Mouse (Mus musculus) lung, embryonic 16.5 days (tissue): ENCODE data around the gene Myo1g. TPM values are rescaled to one million over a fixed set of nuclear protein-coding genes. Genes with fewer than 3 reads are reported as not detected.

Experiments
- ATAC-seq: fragments of 200-750 bp; cut with Nextera tagmentation; 2 replicates; pipeline ENCODE4 v1.8.0; 2017; ENCODE audit warnings: low read depth, mild to moderate bottlenecking, moderate library complexity
- H3K27ac ChIP-seq: fragments of 300-500 bp; sonication (generic); 2 replicates; pipeline ENCODE4 v1.5.1; 2014; ENCODE audit warnings: mild to moderate bottlenecking, control low read depth, low read length
- H3K27me3 ChIP-seq: fragments of 300-500 bp; sonication (generic); 2 replicates; pipeline ENCODE4 v1.6.1; 2014; ENCODE audit warnings: low read depth, low read length, mixed read lengths; ENCODE audit not compliant: control insufficient read depth, insufficient read depth
- H3K36me3 ChIP-seq: fragments of 300-500 bp; sonication (generic); 2 replicates; pipeline ENCODE4 v1.6.1; 2014; ENCODE audit warnings: low read length; ENCODE audit not compliant: control insufficient read depth, insufficient read depth
- H3K4me1 ChIP-seq: fragments of 300-500 bp; sonication (generic); replicated peaks from 2 replicates; pipeline ENCODE4 v1.6.1; 2014; ENCODE audit warnings: low read length, mixed read lengths; ENCODE audit not compliant: control insufficient read depth, insufficient read depth
- H3K4me2 ChIP-seq: fragments of 300-500 bp; sonication (generic); 2 replicates; pipeline ENCODE4 v1.6.1; 2014; ENCODE audit warnings: low read depth, low read length, control low read depth
- H3K4me3 ChIP-seq: fragments of 300-500 bp; sonication (generic); 2 replicates; pipeline ENCODE4 v1.5.1; 2014; ENCODE audit warnings: mild to moderate bottlenecking, low read length, control low read depth
- H3K9ac ChIP-seq: fragments of 300-500 bp; sonication (generic); 2 replicates; pipeline ENCODE4 v1.6.1; 2014; ENCODE audit warnings: low read length, control low read depth
- H3K9me3 ChIP-seq: fragments of 300-500 bp; sonication (generic); 2 replicates; pipeline ENCODE4 v1.6.1; 2016; ENCODE audit warnings: low read length; ENCODE audit not compliant: control insufficient read depth
- WGBS: fragments of 180-500 bp; shearing (Covaris S2); extraction: QIAGEN DNeasy Blood & Tissue Kit; methylation state at CpG from one replicate; pipeline ENCODE4 v1.1.7; 2014; 5-methylcytosine and 5-hydroxymethylcytosine counted together
- polyA plus RNA-seq: library from polyadenylated mRNA; unstranded; fragments of >200 nt; fragmentation: Nextera tagmentation; extraction: Ambion mirVana; gene quantifications from 2 replicates; pipeline ENCODE4 v1.2.1, GENCODE M21; 2015

Myo1g gene
- 3.8 and 5.0 TPM in 2 replicates for polyA plus RNA-seq

- WGBS: 62% methylated on average over 7 of the region's 7 CpGs
- H3K4me2 ChIP-seq: no peak within 1 kb of the TSS
Observed at GRCm38 (mm10) chr11:6520507-6521173, at the start of gene Myo1g. TSS of gene Myo1g (minus strand) at chr11:6520965.

GRCm38 (mm10) chr11:6569410-6569777, 48.6 kb upstream of the Myo1g start:
- Histone ChIP-seq H3K27me3 (no peaks in the 10 kb centered on the region), H3K9ac (no peak overlapping the region), H3K36me3 (peaks cover 2% of the 10 kb centered on the region; the same call in 1 of the 2 replicates), H3K4me2 (no peak overlapping the region), H3K9me3 (no peaks in the 10 kb centered on the region), H3K27ac (no peak overlapping the region), H3K4me1 (peaks cover 14% of the 10 kb centered on the region), H3K4me3 (no peak overlapping the region)
- no peak for ATAC-seq
- 36% methylated on average over 3 of the region's 3 CpGs for WGBS

More at GRCm38 (mm10) chr11:6520507-6521173, at the start of gene Myo1g:
- Histone ChIP-seq H3K9ac (no peak within 1 kb of the TSS), H3K27ac (no peak within 1 kb of the TSS), H3K36me3 (peaks cover 10% of the 10 kb centered on the region), H3K4me3 (no peak within 1 kb of the TSS), H3K4me1 (no peaks in the 10 kb centered on the region), H3K9me3 (no peaks in the 10 kb centered on the region), H3K27me3 (no peaks in the 10 kb centered on the region)
- ATAC-seq: peak; percentile 27; the same call in 1 of the 2 replicates

- Histone ChIP-seq H3K36me3 (peaks cover 2% of the 10 kb centered on the region; the same call in 1 of the 2 replicates), H3K27ac (peak overlapping the region; percentile 16), H3K27me3 (no peaks in the 10 kb centered on the region), H3K4me1 (peaks cover 14% of the 10 kb centered on the region), H3K9ac (no peak overlapping the region; the same call in 1 of the 2 replicates), H3K9me3 (no peaks in the 10 kb centered on the region), H3K4me3 (no peak overlapping the region), H3K4me2 (no peak overlapping the region)
- peak; percentile 32; the same call in 1 of the 2 replicates for ATAC-seq
- 50% methylated on average over 11 of the region's 11 CpGs for WGBS
Observed at GRCm38 (mm10) chr11:6568584-6569409, 48.0 kb upstream of the Myo1g start.

GRCm38 (mm10) chr11:6567951-6568350, 47.2 kb upstream of the Myo1g start:
- H3K36me3 ChIP-seq: peaks cover 2% of the 10 kb centered on the region; the same call in 1 of the 2 replicates
- no peak overlapping the region for H3K9ac ChIP-seq
- H3K9me3 ChIP-seq: no peaks in the 10 kb centered on the region
- H3K27ac ChIP-seq: 0 out of 2 replicates have a peak overlapping the region, but pooled peaks have one; percentile 15
- no peak for ATAC-seq
- peaks cover 14% of the 10 kb centered on the region for H3K4me1 ChIP-seq
- 63% methylated on average over 8 of the region's 8 CpGs for WGBS
- H3K27me3 ChIP-seq: no peaks in the 10 kb centered on the region
- no peak overlapping the region for H3K4me3 ChIP-seq
- no peak overlapping the region for H3K4me2 ChIP-seq

DNA sequence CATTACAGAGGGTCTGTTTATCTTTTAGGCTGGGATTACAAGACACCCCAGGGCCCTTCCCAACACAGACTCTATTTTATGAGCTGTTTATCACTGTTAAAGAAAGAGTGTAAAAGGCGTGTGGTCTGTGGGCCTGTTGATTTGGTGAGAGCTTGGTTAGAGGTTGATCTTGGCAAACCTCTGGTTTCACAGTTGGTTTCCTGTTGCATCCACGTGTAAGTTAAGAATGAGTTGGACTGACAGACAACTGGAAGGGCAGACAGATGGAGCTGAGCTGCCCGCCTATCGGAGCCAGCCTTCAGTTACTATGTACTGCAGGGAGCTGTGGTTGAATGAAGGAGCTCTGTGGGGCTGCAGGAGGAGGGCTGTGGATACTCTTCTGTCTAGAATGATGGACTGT, 45.7 kb upstream of the Myo1g start:
- H3K27ac ChIP-seq: no peak overlapping the region
- H3K9me3 ChIP-seq: no peaks in the 10 kb centered on the region
- WGBS: 73% methylated on average over 4 of the region's 4 CpGs
- no peak overlapping the region for H3K9ac ChIP-seq
- no peak overlapping the region for H3K4me3 ChIP-seq
- H3K4me2 ChIP-seq: no peak overlapping the region
- no peak for ATAC-seq
- peaks cover 2% of the 10 kb centered on the region for H3K36me3 ChIP-seq
- no peaks in the 10 kb centered on the region for H3K27me3 ChIP-seq
- peaks cover 14% of the 10 kb centered on the region for H3K4me1 ChIP-seq

DNA sequence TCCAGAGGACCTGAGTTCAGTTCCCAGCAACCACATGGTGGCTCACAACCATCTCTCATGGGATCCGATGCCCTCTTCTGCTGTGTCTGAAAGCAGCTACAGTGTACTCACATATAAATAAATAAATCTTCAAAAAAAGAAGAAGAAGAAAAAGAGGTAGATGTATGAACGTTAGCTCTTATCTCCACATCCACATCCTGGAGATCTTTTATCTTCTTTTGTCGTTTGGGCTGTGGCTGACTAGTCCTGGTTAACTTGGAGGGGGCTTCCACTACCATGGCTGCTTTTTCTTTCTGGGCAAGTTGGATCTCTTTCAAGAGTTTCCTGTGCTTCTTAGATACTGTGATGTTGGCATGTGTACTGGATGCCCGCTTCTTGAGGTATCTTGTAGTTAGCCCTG, 42.4 kb upstream of the Myo1g start:
- H3K27ac ChIP-seq: no peak overlapping the region
- no peak overlapping the region for H3K9ac ChIP-seq
- WGBS: 70% methylated on average over 4 of the region's 4 CpGs
- no peak overlapping the region for H3K4me2 ChIP-seq
- no peaks in the 10 kb centered on the region for H3K27me3 ChIP-seq
- no peak for ATAC-seq
- H3K4me3 ChIP-seq: no peak overlapping the region
- H3K36me3 ChIP-seq: no peaks in the 10 kb centered on the region; the same call in 1 of the 2 replicates
- H3K9me3 ChIP-seq: no peaks in the 10 kb centered on the region
- peaks cover 4% of the 10 kb centered on the region; the same call in 1 of the 2 replicates for H3K4me1 ChIP-seq

GRCm38 (mm10) chr11:6562359-6562758, 41.6 kb upstream of the Myo1g start:
- H3K9me3 ChIP-seq: no peaks in the 10 kb centered on the region
- no peaks in the 10 kb centered on the region for H3K4me1 ChIP-seq
- no peaks in the 10 kb centered on the region; the same call in 1 of the 2 replicates for H3K36me3 ChIP-seq
- H3K4me2 ChIP-seq: no peak overlapping the region
- no peak overlapping the region for H3K4me3 ChIP-seq
- no peak overlapping the region for H3K9ac ChIP-seq
- 79% methylated on average over 6 of the region's 6 CpGs for WGBS
- H3K27ac ChIP-seq: no peak overlapping the region
- peak; percentile 39; the same call in 1 of the 2 replicates for ATAC-seq
- no peaks in the 10 kb centered on the region for H3K27me3 ChIP-seq

- Histone ChIP-seq H3K9me3 (no peaks in the 10 kb centered on the region), H3K27me3 (no peaks in the 10 kb centered on the region), H3K4me1 (no peaks in the 10 kb centered on the region), H3K36me3 (peaks cover 3% of the 10 kb centered on the region), H3K4me3 (no peak overlapping the region), H3K4me2 (no peak overlapping the region), H3K9ac (no peak overlapping the region), H3K27ac (no peak overlapping the region; the same call in 1 of the 2 replicates)
- ATAC-seq: no peak
- 80% methylated on average over 4 of the region's 4 CpGs for WGBS
Observed at GRCm38 (mm10) chr11:6561474-6561873, 40.7 kb upstream of the Myo1g start.
